Mouse (Mus musculus) thymus, postnatal 0 days (tissue): ENCODE data around the gene Pafah2. TPM values are rescaled to one million over a fixed set of nuclear protein-coding genes. Genes with fewer than 3 reads are reported as not detected.

ENCODE experiments used
- DNase-seq: peaks from one replicate; pipeline ENCODE4 v3.0.0-alpha.2; 2015; ENCODE audit warnings: low spot score
- polyA plus RNA-seq: library from polyadenylated mRNA; unstranded; fragments of >200 nt; fragmentation: Nextera tagmentation; extraction: Ambion mirVana; gene quantifications from 2 replicates; pipeline ENCODE4 v1.2.1, GENCODE M21; 2015

Pafah2 gene
- polyA plus RNA-seq, 1 experiment from 2014 or later: 4.6 TPM

DNA sequence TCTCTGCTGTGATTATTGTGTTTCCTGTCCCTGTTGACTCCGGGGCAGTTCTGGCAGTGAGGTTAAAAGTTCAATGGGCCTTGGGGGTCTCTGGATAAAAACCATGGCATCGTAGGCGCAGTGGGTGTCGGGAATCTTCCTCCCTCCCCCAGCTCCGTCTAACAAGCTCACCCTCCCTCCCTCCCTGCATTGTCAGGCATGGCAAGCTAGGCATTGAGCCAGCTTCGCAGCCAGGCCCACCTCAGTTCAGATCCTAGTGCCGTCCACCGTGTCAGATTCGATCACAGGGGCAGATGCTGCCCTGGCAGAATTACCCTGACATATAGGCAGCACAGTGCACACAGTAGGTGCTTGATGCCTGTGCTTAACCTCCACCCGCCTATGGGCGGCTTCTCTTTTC lies 25.9 kb downstream of the Pafah2 start:
- no peak for DNase-seq

- no peak for DNase-seq
These were observed 27.8 kb downstream of the Pafah2 start for GRCm38 (mm10) chr4:134423949-134424348.

DNA sequence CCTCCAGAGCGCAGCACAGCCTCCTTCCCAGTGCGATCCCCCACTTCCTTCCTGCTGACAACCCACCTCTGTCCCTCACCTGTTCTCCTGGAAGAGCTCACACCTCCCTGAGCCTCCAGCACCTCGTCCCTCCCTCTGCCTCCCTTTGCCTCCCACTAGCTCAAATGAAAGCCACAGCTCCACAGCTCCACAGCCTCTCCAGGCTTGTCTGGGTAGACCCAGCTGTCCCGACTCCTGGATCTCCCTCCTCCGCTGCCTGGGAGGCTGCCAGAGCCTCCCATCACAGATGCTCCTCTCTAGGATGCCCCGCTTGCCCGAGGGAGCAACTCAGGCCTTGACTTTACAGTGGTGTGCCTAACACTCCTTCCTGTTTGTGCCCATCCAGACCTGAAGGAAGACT lies 29.0 kb downstream of the Pafah2 start:
- no peak for DNase-seq

DNA sequence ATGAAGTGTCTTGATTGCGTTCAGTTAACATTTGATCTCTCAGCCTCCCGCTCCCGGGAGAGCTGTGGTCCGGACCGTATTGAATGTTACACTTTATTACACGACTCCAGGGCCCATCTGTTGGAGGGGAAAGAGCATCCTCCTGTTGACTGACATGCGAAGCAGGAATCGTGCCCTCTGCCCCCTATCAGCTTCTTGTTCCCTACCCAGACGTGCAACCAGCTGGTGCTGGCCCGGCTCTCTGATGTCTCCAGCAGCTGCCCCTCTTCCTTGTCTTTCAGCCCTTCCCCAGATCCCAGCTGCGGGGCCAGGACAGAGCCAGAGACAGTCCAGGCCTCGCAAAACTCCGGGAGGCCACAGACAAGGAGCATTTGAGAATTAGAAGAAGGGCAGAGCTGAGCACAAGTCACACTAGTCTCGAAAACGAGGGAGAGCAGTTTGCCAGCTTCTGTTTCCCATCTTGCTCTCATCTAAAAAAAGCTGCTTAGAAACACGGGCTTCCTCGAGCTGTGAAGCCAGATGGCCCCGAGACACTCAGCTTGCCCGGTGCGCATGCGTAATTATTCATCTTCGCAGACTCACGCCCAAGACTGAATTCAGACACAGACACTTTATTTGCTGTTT lies 34.4 kb downstream of the Pafah2 start:
- no peak for DNase-seq

DNA sequence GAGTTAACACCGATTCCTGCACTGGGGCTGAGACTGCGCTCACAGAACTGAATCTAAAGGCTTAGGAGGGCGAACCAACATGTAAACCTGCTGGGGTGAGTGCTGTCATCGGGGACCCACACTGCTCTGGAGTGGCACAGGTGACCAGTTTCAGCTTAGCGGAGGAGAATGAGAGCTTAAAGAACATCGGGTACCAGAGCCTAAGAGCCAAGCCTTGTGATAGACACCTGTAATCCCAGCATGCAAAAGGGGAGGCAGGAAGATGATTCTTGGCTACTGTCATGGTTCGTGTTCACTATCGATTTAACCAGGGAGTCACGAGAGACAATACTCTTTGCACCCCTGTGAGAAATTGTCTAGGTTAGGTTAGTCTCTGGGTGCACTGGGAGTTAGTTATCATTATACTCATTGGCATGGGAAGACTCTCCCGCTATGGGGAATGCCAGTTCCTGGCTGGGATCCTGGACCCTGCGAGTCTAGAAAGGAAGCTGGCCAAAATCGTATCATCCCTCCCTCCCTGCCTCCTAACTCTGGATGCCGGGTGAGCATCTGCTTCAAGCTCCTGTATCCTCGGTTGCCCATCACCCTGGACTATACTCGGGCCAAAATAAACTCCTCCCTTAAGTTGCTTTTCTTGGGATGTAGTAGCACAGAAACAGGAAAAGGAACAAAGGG lies 36.7 kb downstream of the Pafah2 start:
- DNase-seq: no peak

- DNase-seq: no peak
These were observed 40.1 kb downstream of the Pafah2 start for GRCm38 (mm10) chr4:134436185-134436584.

DNA sequence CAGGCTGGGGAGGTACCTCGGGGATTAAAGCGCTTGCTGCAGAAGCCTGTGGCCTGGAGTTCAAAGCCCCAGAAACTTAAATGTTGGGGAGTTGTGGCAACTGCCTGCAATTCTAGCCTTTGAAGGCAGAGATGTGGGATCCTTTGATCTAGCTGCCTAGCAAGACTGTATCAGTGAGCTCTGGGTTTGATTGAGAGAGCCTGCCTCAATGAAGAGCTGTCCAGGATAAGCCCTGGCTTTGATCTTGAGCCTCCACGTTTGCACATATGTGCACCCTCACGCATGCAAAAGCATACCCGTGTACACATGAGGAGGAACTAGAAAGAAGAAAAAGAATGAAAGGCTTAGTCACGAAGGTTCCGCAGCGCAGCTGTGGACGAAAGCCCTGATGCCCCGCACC lies 40.5 kb downstream of the Pafah2 start:
- DNase-seq: peak; percentile 66

- DNase-seq: no peak
These were observed 43.0 kb downstream of the Pafah2 start for GRCm38 (mm10) chr4:134439119-134439518.

- no peak for DNase-seq
These were observed 43.8 kb downstream of the Pafah2 start for GRCm38 (mm10) chr4:134439919-134440318.

- no peak for DNase-seq
These were observed 46.1 kb downstream of the Pafah2 start for GRCm38 (mm10) chr4:134442216-134442615.

DNA sequence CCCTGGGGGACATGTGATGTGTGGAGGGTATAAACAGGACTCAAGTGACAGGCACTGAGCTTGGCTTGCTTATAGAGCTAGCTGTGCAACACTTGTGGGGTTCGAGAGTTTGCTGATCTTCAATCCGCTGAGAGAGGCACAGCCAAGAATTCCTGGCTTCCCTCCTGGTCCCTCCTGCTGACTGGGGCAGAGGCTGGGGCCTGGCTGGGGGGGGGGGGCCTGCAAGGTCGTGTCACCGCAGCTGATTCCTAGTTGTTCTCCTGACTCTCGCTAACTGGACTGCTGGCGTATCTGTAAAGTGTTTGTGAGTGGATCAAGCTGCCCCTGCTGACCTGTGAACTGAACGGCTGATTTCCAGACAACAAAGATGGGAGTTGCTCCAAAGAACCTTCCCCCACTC lies 47.5 kb downstream of the Pafah2 start:
- DNase-seq: no peak

DNA sequence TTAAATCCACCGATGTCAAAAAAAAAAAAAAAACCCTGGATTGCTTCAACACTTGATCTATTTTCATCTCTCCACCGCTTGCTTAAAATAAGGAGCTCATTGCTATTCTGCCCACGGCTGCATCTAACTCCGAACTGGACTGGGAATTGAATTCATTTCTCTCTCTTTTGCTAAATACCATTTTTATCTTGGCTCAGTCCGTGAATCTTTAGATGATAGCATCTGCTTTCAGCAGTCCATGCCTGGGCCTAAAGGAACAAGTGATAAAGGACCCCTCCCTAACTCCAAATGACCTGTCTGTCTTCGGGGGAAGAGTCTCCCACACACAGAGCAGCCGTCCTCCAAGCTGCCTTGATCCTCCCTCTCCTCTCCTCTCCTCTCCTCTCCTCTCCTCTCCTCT lies 48.8 kb downstream of the Pafah2 start:
- DNase-seq: no peak

GRCm38 (mm10) chr4:134445489-134445888 lies 49.4 kb downstream of the Pafah2 start:
- no peak for DNase-seq

GRCm38 (mm10) chr4:134447966-134448365 lies 51.8 kb downstream of the Pafah2 start:
- peak; percentile 47 for DNase-seq

DNA sequence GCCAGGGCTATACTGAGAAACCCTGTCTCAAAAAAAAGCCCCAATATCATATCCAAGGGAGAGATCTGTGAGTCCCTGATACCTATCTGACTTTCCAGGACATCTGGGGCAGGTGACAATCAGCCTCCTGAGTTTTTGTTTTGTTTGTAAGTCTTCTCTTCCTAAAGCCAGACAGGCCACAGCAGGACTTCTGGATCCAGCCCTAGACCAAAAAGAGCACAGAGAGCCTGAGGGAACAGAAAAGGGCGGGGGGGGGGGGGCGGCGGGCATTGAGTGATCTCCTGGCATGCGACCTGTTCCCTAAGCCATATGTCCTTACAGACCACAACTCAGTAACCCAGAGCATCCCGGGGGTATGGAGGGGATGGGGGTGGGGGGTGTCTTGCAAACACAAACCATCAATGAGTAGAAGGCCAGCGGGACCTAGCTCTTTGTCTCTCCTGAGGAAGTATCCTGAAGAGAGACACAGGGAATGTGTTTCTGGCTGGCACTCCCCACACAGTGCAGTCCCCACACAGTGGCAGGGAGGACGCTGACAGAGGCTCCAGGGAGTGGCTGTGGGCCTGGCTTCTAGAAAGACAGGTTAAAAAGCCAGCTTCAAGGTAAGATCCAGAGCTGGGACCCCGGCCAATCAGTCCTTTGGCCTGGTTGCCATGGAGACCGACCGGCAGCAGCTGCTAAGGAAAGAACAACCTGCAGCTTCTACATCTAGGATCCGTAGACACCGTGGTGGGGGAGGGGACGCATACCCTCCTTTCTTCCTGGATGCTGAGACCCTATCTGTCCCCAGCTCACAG lies 53.7 kb downstream of the Pafah2 start:
- DNase-seq: no peak

DNA sequence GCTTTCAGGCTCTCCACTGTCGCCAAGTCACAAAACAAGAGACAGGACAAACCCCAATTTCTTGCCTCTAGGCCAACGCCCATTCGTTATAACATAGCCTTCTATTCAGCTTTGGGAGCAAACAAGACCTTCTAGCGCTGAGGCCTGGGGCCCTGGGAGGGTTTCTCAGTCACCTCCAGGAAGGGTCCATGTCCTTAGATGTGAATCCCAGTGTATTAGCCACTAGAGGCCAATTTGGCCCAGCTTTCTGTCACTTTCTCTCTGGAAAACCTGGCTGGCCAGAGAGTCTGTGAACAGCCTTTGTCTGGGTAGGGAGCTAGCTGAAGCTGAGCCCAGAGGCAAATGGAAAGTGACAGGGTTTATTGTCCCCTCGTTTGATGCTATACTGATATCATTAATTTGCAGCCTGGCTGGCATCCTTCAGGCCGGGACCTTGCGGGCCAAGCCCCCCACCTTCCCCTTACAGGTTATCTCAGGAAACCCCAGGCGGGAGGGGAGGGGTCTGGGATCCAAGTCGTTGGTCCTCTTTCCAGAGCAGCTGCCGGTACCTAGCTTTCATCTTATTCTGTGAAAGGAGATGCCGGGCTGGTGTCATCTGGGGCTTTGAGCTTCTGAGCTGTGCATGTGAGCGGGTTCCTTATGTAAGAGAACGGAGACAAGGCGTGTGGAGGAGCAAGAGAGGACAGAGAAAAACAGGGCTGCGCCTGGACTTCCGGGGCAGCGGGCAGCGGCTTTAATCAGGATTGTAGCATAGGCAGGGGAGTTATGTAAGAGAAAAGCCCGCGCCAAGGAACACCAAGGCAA lies 54.5 kb downstream of the Pafah2 start:
- DNase-seq: no peak

DNA sequence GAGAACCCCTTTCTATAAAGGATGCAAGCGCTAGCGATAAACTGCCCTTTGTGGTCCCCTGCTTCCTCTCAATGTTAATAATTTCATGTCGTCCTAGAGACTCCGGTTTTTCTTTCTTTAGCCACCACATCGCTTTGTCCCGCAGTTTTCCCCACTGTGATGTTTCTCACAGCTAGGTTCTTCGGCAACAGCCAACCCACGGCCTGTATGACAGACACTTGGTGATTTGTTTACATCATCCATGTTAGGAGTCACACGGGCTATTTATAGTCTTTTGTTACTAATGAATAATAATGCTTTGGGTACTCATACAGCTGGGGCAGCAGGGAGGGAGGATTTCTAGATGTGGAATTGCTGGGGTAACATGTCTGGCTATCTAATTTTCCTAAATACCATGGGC lies 55.4 kb downstream of the Pafah2 start:
- no peak for DNase-seq

DNA sequence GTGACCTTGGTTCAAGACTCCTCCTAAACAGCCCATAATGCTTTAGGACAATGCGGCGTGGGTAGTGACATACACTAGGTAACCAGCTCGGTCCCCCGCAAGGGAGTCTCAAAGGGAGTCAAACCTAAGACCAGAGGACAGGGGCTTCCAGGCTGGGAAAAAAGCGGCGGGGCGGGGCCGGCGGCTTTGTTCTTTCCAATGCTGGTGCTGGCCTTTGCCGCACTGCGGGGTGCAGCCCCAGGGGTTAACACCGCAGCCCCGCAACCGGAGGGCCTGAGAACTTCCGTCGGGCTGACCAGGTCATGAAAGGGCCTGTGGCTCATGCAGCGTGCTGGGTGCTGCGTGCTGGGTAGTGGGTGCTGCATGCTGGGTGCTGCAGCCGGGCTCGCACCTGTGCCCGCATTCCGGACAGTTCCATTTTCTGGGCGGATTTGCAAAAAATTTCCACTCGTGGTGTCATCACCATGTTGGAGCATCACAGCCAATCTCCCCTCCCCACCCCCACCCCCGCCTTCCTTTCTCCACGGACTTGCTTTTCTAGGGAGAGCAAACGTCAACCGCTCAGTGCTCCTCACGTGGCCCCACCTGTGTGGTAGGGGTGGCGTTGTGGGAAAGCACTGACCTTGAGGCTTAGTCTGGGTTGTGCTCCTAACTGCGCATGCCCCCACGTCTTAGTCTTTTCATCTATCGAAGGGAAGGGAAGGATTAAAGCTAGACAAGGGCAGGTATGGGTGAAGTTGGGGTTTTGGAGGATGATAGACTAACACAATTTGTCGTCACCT lies 57.7 kb downstream of the Pafah2 start:
- no peak for DNase-seq

DNA sequence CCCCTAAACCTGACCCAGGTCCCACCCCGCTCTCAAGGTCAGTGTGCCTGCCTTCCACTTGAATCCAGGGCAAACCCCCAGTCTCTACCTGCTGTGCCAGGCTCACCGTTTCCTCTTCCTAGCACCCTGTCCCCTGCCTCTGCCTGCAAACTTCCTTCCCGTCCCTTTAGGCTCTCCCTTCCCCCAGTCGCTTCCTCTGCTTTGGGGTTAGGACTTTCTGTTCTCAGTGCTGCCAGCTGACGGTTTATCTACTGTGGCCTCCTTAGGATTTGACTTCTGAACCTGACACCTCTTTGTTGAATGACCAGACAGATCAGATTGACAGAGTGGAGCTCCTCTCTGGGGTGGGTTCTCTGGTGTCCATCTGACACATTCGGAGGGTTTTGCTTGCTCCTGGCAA lies 59.2 kb downstream of the Pafah2 start:
- peak; percentile 48 for DNase-seq

- DNase-seq: no peak
These were observed 61.2 kb downstream of the Pafah2 start for GRCm38 (mm10) chr4:134457130-134457825.
